Mouse (Mus musculus): Measurements from ENCODE around the gene Gpatch8.

- TF ChIP-seq CTCF (IDR thresholded peaks at IDR 0.05; ENCODE audit: borderline replicate concordance, control insufficient read depth, extremely low read depth, insufficient read depth, low read length, poor library complexity) (no peak), POLR2A (IDR thresholded peaks at IDR 0.05; ENCODE audit: control insufficient read depth, extremely low read depth, insufficient read depth, low read length, poor library complexity) (no peak)
These were observed 31.4 kb upstream of the Gpatch8 start for GRCm38 (mm10) chr11:102587554-102587953.
